Mouse (Mus musculus) small intestine, adult 2 months (tissue): Measurements from ENCODE around the gene Adcy1. TPM values are rescaled to one million over a fixed set of nuclear protein-coding genes. Genes with fewer than 3 reads are reported as not detected.

Source experiments
- H3K27ac ChIP-seq: fragments of 200-500 bp; 2 replicates; pipeline ENCODE4 v1.5.1; 2012; ENCODE audit warnings: low read depth, low read length, control low read depth, inconsistent platforms; ENCODE audit not compliant: insufficient read depth
- H3K27me3 ChIP-seq: fragments of 200-500 bp; 2 replicates; pipeline ENCODE4 v1.6.1; 2012; ENCODE audit warnings: mild to moderate bottlenecking, moderate library complexity, low read length, inconsistent platforms; ENCODE audit not compliant: control insufficient read depth, insufficient read depth
- H3K36me3 ChIP-seq: fragments of 200-500 bp; 2 replicates; pipeline ENCODE4 v1.6.1; 2012; ENCODE audit warnings: mild to moderate bottlenecking, low read length, control low read depth, inconsistent platforms; ENCODE audit not compliant: control insufficient read depth, insufficient read depth
- H3K4me1 ChIP-seq: fragments of 200-500 bp; 2 replicates; pipeline ENCODE4 v1.6.1; 2012; ENCODE audit warnings: low read length, inconsistent platforms, mixed read lengths; ENCODE audit not compliant: control insufficient read depth, insufficient read depth, insufficient read length
- H3K4me3 ChIP-seq: fragments of 200-500 bp; 2 replicates; pipeline ENCODE4 v1.5.1; 2012; ENCODE audit warnings: low read depth, mild to moderate bottlenecking, control low read depth, inconsistent platforms, low read length, moderate library complexity
- CTCF ChIP-seq: fragments of 200-500 bp; IDR thresholded peaks from 2 replicates; pipeline ENCODE4 v1.5.1; 2012; ENCODE audit warnings: low read depth, mild to moderate bottlenecking, control low read depth, inconsistent platforms, low read length, moderate library complexity, mixed read lengths; ENCODE audit not compliant: insufficient replicate concordance, insufficient read length; ENCODE audit errors: extremely low read depth
- POLR2A ChIP-seq: fragments of 200-500 bp; IDR thresholded peaks from 2 replicates; pipeline ENCODE4 v1.6.1; 2012; ENCODE audit warnings: low read depth, mild to moderate bottlenecking, control low read depth, inconsistent platforms, low read length, moderate library complexity
- WGBS: fragments of 180-500 bp; shearing (Covaris S2); methylation state at CpG from one replicate; pipeline ENCODE4 v1.1.7; 2018; 5-methylcytosine and 5-hydroxymethylcytosine counted together
- polyA plus RNA-seq: library from polyadenylated mRNA; depleted of rRNA; stranded (reverse); fragments of >200 nt; gene quantifications from 2 replicates; pipeline ENCODE4 v1.2.3, GENCODE M21; 2012

Adcy1 gene
- polyA plus RNA-seq, 1 experiment, result 0.34 TPM

DNA sequence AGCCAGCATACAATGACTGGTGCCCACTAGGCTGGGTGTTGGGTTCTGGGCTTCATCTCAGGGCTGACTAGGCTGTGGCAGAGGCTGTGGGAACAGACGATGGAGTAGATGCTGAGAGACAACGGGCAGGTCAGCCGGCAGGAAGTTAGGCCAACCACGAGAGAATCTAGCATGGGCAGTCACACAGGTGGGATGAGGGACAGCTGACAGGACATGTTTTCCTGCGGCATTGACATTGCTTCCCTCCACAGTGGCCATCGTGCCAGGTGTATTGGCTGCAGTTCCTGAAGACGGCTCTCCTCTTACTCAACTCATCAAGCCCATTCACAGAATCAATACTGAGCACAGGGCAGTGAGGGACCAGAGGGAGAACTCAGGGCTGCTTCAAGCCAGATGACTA lies 84.7 kb downstream of the Adcy1 start:
- TF ChIP-seq POLR2A (no peak), CTCF (no peak)
- Histone ChIP-seq H3K4me1 (no peaks in the 10 kb centered on the region), H3K36me3 (no peaks in the 10 kb centered on the region), H3K27ac (no peak overlapping the region), H3K4me3 (no peak overlapping the region), H3K27me3 (no peaks in the 10 kb centered on the region)
- 91% methylated on average over 7 of the region's 7 CpGs for WGBS

DNA sequence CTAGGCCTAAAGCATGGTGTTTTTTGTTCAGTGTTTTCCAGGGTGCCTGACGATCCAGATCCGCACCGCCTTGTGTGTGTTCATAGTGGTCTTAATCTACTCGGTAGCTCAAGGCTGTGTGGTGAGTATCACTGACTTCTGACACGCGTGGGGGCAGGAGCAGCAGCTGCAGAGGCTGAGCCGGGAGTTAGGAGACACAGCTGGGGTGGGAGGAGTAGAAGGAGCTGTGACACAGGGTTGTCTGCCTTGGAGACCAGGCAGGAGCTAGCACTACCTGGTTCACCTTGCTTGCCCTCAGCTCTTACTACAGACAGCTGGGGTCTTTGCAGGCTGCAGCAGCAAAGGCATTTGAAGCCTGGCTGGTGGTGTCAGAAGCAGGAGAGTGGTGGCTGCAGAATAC lies 86.2 kb downstream of the Adcy1 start:
- no peaks in the 10 kb centered on the region for H3K27me3 ChIP-seq
- no peaks in the 10 kb centered on the region for H3K36me3 ChIP-seq
- H3K27ac ChIP-seq, result no peak overlapping the region
- H3K4me3 ChIP-seq, result no peak overlapping the region
- 81% methylated on average over 7 of the region's 7 CpGs for WGBS
- TF ChIP-seq POLR2A (no peak), CTCF (no peak)
- no peaks in the 10 kb centered on the region for H3K4me1 ChIP-seq

DNA sequence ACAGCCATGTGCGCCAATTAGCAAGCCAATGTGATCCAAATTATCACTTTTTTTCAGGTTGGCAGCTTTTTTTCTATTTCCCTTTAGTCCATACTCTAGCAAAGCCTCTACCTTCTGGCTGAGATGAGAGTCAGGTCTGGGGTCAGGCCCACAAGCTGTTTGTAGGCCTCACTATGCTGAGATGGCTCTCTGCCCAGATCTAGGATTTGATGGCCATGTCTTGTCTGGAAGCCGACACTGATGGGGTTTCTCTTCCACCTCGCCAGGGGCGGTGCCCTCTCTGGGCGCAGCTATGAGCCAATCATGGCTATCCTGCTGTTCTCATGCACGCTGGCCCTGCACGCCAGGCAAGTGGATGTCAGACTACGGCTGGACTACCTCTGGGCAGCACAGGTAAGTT lies 87.2 kb downstream of the Adcy1 start:
- WGBS, result 91% methylated on average over 8 of the region's 8 CpGs
- H3K4me1 ChIP-seq, result no peaks in the 10 kb centered on the region
- no peak overlapping the region for H3K27ac ChIP-seq
- H3K27me3 ChIP-seq, result no peaks in the 10 kb centered on the region
- no peak overlapping the region for H3K4me3 ChIP-seq
- no peaks in the 10 kb centered on the region for H3K36me3 ChIP-seq
- TF ChIP-seq CTCF, result no peak
- no peak for TF ChIP-seq POLR2A

DNA sequence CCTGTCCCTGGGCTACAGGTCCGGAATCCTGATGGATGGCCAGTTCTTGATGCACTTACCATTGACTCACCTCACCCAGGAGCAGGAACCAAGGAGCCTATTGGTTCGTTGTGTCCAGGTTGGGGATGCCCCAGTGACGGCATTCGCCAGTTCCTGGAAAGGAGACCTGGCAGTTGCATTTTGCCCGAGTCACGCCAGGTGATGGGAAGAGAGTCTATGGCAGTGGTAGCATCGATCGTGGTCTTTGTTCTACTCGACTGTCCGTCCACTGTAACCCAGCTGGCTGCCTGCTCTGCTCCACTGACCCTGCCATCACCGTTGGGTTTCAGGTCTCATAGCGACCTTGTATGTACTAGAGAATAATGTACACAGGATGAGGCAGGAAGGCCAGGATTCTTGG lies 89.1 kb downstream of the Adcy1 start:
- no peaks in the 10 kb centered on the region for H3K27me3 ChIP-seq
- H3K27ac ChIP-seq, result no peak overlapping the region
- WGBS, result 90% methylated on average over 12 of the region's 12 CpGs
- no peak overlapping the region for H3K4me3 ChIP-seq
- H3K4me1 ChIP-seq, result no peaks in the 10 kb centered on the region
- TF ChIP-seq POLR2A (no peak), CTCF (no peak)
- no peaks in the 10 kb centered on the region for H3K36me3 ChIP-seq

DNA sequence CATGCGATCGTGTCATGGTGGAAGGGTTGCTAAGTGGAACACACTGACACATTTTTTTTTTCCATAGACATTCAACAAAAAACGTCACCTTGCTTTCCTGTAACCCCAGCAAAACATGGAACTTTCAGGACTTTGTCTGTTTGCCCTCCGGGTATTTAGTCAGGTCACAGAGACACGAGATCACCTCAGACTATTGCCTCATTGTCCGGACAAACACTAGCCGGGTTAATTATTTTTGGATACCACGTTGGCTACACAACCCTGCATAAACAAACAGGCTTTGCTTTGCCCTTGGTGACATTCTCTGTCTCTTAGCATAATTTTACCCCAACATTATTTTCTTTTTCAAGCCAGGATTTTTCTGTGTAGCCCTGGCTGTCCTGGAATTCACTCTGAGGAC lies 89.8 kb downstream of the Adcy1 start:
- no peak overlapping the region for H3K4me3 ChIP-seq
- WGBS, result 68% methylated on average over 8 of the region's 8 CpGs
- no peak for TF ChIP-seq CTCF
- TF ChIP-seq POLR2A, result no peak
- 0 out of 2 replicates have a peak, but pooled peaks cover 2% of the 10 kb centered on the region for H3K4me1 ChIP-seq
- no peaks in the 10 kb centered on the region for H3K36me3 ChIP-seq
- H3K27me3 ChIP-seq, result no peaks in the 10 kb centered on the region
- no peak overlapping the region for H3K27ac ChIP-seq

DNA sequence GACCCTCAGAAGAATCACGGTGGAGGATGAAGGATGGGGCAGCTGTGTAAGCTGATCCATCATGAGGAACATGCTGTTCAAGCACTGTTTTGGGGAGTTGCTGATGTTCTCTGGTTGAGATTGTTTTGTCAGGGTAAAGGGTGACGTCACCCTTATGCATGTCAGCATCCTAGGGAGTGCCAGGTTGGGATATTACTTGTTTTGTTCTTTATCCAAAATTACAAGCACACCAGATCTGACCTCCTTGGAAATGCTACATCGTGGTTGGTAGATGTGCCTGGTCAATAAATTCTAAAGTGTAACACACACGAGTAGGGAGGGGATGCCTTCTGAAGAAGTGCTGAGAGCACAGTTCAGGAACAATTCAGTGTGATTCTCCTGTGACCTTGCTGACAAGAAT lies 93.1 kb downstream of the Adcy1 start:
- H3K36me3 ChIP-seq, result no peaks in the 10 kb centered on the region
- no peak overlapping the region for H3K4me3 ChIP-seq
- 0 out of 2 replicates have a peak, but pooled peaks cover 2% of the 10 kb centered on the region for H3K4me1 ChIP-seq
- no peak for TF ChIP-seq CTCF
- no peaks in the 10 kb centered on the region for H3K27me3 ChIP-seq
- no peak overlapping the region for H3K27ac ChIP-seq
- WGBS, result 50% methylated on average over 4 of the region's 4 CpGs

DNA sequence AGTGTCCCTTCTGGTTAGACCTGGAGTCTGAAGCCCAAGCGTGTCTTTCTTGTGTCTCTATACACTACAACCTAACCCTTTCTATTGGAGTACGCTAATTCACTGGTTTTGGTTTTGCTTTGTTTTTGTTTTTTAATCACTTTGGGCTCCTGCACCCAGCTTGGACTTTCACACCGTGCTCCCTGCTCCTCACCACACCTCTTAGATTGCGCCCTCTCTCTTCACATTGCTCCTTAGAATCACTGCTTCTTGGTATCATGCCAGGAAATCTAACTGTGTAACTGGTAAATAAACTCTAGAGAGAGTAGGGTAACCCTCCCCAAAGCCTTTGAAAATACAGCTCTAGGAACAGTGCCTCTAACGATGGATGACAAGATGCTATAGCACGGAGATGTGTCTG lies 94.9 kb downstream of the Adcy1 start:
- Histone ChIP-seq H3K27ac (no peak overlapping the region), H3K36me3 (no peaks in the 10 kb centered on the region), H3K27me3 (no peaks in the 10 kb centered on the region), H3K4me3 (no peak overlapping the region), H3K4me1 (0 out of 2 replicates have a peak, but pooled peaks cover 2% of the 10 kb centered on the region)
- TF ChIP-seq CTCF, result no peak
- TF ChIP-seq POLR2A, result no peak
- 40% methylated on average over 6 of the region's 6 CpGs for WGBS

DNA sequence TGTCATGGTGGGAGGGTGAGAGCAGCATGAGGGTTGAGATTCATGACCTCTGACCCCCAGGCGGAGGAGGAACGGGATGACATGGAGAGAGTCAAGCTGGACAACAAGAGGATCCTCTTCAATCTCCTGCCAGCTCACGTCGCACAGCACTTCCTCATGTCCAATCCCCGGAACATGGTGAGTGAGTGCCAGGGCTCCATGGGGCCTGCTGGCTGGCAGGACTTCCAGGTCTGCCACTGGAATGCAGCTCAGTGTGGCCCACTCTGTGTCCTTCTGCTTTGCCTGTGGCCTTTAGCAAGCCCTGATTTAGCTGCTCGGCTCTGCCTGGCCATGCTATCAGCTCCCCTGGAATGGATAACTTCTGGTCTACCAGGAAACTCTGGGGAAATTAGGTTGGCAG lies 96.9 kb downstream of the Adcy1 start:
- no peak for TF ChIP-seq CTCF
- TF ChIP-seq POLR2A, result no peak
- Histone ChIP-seq H3K4me3 (no peak overlapping the region), H3K4me1 (0 out of 2 replicates have a peak, but pooled peaks cover 2% of the 10 kb centered on the region), H3K27me3 (no peaks in the 10 kb centered on the region), H3K36me3 (no peaks in the 10 kb centered on the region), H3K27ac (no peak overlapping the region)
- 61% methylated on average over 6 of the region's 6 CpGs for WGBS
